Mouse (Mus musculus): Measurements from ENCODE around the gene Ccdc13.
A peak's percentile ranks its signal among the peaks of the same experiment; 100 is the strongest.

DNA sequence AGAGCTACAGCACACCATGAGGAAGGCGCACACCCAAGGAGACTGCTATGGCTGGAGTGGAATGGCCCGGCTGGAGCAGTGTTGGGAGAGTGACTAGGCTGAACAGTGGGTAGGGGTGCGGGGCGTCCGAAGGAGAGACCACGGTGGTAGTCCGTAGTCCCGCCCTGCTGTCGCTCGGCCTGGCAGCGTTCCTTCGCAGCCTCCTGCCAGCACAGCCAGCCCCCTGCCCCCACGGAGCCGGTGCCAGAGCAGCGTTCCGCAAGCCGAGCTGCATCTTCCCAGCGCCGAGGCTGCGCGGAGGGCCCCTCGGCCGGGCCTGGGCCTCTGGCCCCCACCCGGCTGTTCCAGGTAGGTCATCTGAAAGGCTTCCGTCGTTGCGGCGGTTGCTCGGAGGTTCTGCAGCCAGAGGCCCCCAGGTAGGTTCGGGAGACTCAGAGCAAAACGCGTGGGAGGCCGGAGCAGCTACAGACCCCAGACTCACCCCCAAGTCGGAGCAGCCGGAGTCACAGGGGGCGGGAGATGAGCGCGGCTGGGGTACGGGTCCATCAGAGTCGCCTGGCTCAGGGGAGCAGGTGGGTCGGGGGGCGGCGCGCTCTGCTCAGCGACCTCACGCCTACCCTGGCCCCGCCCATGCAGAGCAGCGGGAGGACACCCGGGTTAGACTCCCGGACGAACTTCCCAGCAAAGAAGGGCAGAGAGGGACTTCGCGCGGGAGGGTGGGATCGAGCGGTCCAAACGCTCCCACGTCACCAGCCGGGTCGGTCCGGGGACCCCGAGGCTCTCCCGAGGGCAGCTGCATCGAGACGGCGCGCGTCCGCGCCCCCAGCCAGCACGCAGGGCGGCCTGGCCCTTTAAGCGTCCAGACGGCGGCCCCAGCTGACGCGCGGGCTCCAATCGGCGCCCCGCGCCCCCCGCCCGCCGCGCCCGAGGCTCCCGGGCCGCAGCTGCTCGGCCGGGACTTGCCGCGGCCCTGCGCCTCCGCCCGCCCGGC lies 79.9 kb downstream of the Ccdc13 start, which contains the start of gene Zfp651:
- TF ChIP-seq POLR2A (IDR thresholded peaks at IDR 0.05; ENCODE audit: insufficient read length, low read depth) (peak; percentile 61), MYOG (IDR thresholded peaks at IDR 0.05; ENCODE audit: control insufficient read depth in 1 of 3, insufficient read depth in 1 of 3, insufficient read length in 2 of 3, low read depth in 2 of 3) (peak in 1 of 3 experiments; percentile 65), TCF12 (IDR thresholded peaks at IDR 0.05; ENCODE audit: insufficient read depth, poor library complexity, severe bottlenecking) (no peak), E2F4 (IDR thresholded peaks at IDR 0.05; ENCODE audit: insufficient read depth) (no peak), USF1 (IDR thresholded peaks at IDR 0.05; ENCODE audit: low read depth) (peak; percentile 4), MAX (IDR thresholded peaks at IDR 0.05; ENCODE audit: low read depth) (no peak)

All from myocyte (in vitro differentiated cells).